8 mouse cellular contexts compared by ENCODE assay signal in genomic region chr11:97186947-97187763, GRCm38 (mm10). TPM values are rescaled to one million over a fixed set of nuclear protein-coding genes. Genes with fewer than 3 reads are reported as not detected.
DNase-seq lines count a peak whose midpoint lies in the region; ATAC-seq lines count a peak whose summit lies in the region.

No protein-coding gene starts in this region.

- H3K36me3 ChIP-seq in hindbrain, embryonic 16.5 days (ENCODE audit: control insufficient read depth, insufficient read depth, low read length): peaks cover 20% of the 10 kb centered on the region
- H3K36me3 ChIP-seq in macrophage (ENCODE audit: inconsistent target): peaks cover 30% of the 10 kb centered on the region

- peak; percentile 94 for DNase-seq in T-cell, adult 2 months (ENCODE audit: low spot score)
- peak; percentile 97 to 99 for DNase-seq in cerebellum, postnatal 36 days
- DNase-seq in gastrocnemius, adult 18-20 months (ENCODE audit: low spot score): peak; percentile 98
- peak; percentile 96 to 98 for DNase-seq in left cerebral cortex, adult 18-20 months (ENCODE audit: low spot score in 2 of 2)
- peak; percentile 99 for DNase-seq in right cerebral cortex, adult 18-20 months
- peak; percentile 93 for DNase-seq in urinary bladder, postnatal 10 days (ENCODE audit: low spot score)

- H3K27me3 ChIP-seq in hindbrain, embryonic 16.5 days (replicated peaks; ENCODE audit: control insufficient read depth, insufficient read depth, low read length): no peaks in the 10 kb centered on the region

- peak overlapping the region; percentile 87 for H3K9ac ChIP-seq in hindbrain, embryonic 16.5 days (ENCODE audit: low read depth, low read length)

- ATAC-seq in hindbrain, embryonic 16.5 days: peak; percentile 81

- WGBS in hindbrain, embryonic 16.5 days: 0% methylated on average over 51 of the region's 74 CpGs
- 0% methylated on average over 42 of the region's 74 CpGs for WGBS in macrophage (ENCODE audit: missing documents)

- H3K4me1 ChIP-seq in hindbrain, embryonic 16.5 days (ENCODE audit: control insufficient read depth, insufficient read depth, low read depth, low read length): peaks cover 17% of the 10 kb centered on the region

- H3K79me2 ChIP-seq in macrophage (ENCODE audit: inconsistent target): peaks cover 52% of the 10 kb centered on the region

- no peaks in the 10 kb centered on the region for H3K9me3 ChIP-seq in hindbrain, embryonic 16.5 days (ENCODE audit: control insufficient read depth, low read length)

- H3K4me3 ChIP-seq in hindbrain, embryonic 16.5 days (ENCODE audit: low read length): peak overlapping the region; percentile 94
- peak overlapping the region; percentile 50 for H3K4me3 ChIP-seq in macrophage (ENCODE audit: inconsistent target)

- peak overlapping the region; percentile 56 for H3K4me2 ChIP-seq in hindbrain, embryonic 16.5 days (ENCODE audit: low read length)

- peak overlapping the region; percentile 98 for H3K27ac ChIP-seq in hindbrain, embryonic 16.5 days (ENCODE audit: low read depth, low read length)
- H3K27ac ChIP-seq in macrophage: peak overlapping the region; percentile 52

RNA-seq across cellular contexts. Expression of gene Kpnb1, which starts 0.5 kb away (rescaled TPM):
- 10 to 100 TPM; 47.7 to 52.4 TPM for total RNA-seq in gastrocnemius, adult 18-20 months (2021)
- 29.7 and 31.4 TPM in 2 replicates for polyA plus RNA-seq in hindbrain, embryonic 16.5 days (2015; fragmentation: Nextera tagmentation; extraction: Ambion mirVana)
- total RNA-seq in left cerebral cortex, adult 18-20 months (2021): 100 to 1,000 TPM; 118 to 121 TPM
- total RNA-seq in macrophage (2018; cell fraction: chromatin; rRNA removed): 100 to 1,000 TPM in 17 of 26 experiments, 10 to 100 TPM in 9; 32.5 to 177 (median 129) TPM
- total RNA-seq in macrophage (2018; cell fraction: cytosol; rRNA removed): 100 to 1,000 TPM in 4 of 26 experiments, 10 to 100 TPM in 22; 57.8 to 122 (median 82.9) TPM
- total RNA-seq in macrophage (2018; cell fraction: nucleus; rRNA removed): 100 to 1,000 TPM in 13 of 26 experiments, 10 to 100 TPM in 13; 49.6 to 222 (median 99.3) TPM
- polyA plus RNA-seq in macrophage (2018): 63.7 to 139 TPM (median 123 TPM) in 3 replicates

RNA-seq across cellular contexts. Expression of gene Tbkbp1, which starts 35.9 kb away (rescaled TPM):
- 1 to 10 TPM; 3.3 to 6.8 TPM for total RNA-seq in gastrocnemius, adult 18-20 months (2021)
- polyA plus RNA-seq in hindbrain, embryonic 16.5 days (2015; fragmentation: Nextera tagmentation; extraction: Ambion mirVana): 7.2 and 7.8 TPM in 2 replicates
- total RNA-seq in left cerebral cortex, adult 18-20 months (2021): 10 to 100 TPM; 54.8 to 58.4 TPM
- 10 to 100 TPM; 10.1 to 60.2 (median 30.0) TPM for total RNA-seq in macrophage (2018; cell fraction: chromatin; rRNA removed)
- 10 to 100 TPM in 22 of 26 experiments, 1 to 10 TPM in 4; 8.5 to 26.7 (median 15.7) TPM for total RNA-seq in macrophage (2018; cell fraction: cytosol; rRNA removed)
- total RNA-seq in macrophage (2018; cell fraction: nucleus; rRNA removed): 10 to 100 TPM; 11.8 to 48.8 (median 23.9) TPM
- 21.0 to 27.3 TPM (median 25.6 TPM) in 3 replicates for polyA plus RNA-seq in macrophage (2018)

Comparison
In these comparisons a context has a peak if more than half of its experiments do, and no peak if none do; other contexts are left out.
1. Peak in every context shown above with its lines: DNase-seq, ATAC-seq, H3K4me3 ChIP-seq and H3K27ac ChIP-seq.
2. RNA of gene Tbkbp1, which starts 35.9 kb away (total RNA-seq): 54.8 to 58.4 TPM in left cerebral cortex, adult 18-20 months; 3.3 to 6.8 TPM in gastrocnemius, adult 18-20 months; every median in the first group is over 4 times any median in the second.